Mouse (Mus musculus) common myeloid progenitor, adult 5-6 weeks (primary cell): Measurements from ENCODE around the gene Tmem121b. TPM values are rescaled to one million over a fixed set of nuclear protein-coding genes. Genes with fewer than 3 reads are reported as not detected.

Experiments used
- total RNA-seq: library from RNA; stranded (forward); fragments of 200-1000, 187-1606 nt; gene quantifications from 2 replicates; pipeline ENCODE4 v1.2.3, GENCODE M21; 2017

Tmem121b gene
- total RNA-seq, 1 experiment from 2014 or later = 0.73 TPM

Other genes starting within 250 kb of the Tmem121b start
- not detected in 2 replicates for gene D330020A13Rik, start 199.4 kb downstream of the Tmem121b start, total RNA-seq
- not detected in 2 replicates for gene B4galnt3, start 199.2 kb downstream of the Tmem121b start, total RNA-seq
- gene Kdm5a, start 129.7 kb downstream of the Tmem121b start, total RNA-seq = 134 and 155 TPM in 2 replicates
- gene Ccdc77, start 129.4 kb downstream of the Tmem121b start, total RNA-seq = 36.1 and 59.4 TPM in 2 replicates
- 29.6 and 31.8 TPM in 2 replicates for gene Il17ra, start 30.6 kb downstream of the Tmem121b start, total RNA-seq
- gene Hdhd5, start 37.5 kb upstream of the Tmem121b start, total RNA-seq = 11.6 and 15.0 TPM in 2 replicates
- 2.3 and 5.4 TPM in 2 replicates for gene Cecr2, start 172.6 kb upstream of the Tmem121b start, total RNA-seq